Mouse (Mus musculus) erythroblast, adult 5-6 weeks (primary cell): ENCODE measurements around the gene Gm3415. TPM values are rescaled to one million over a fixed set of nuclear protein-coding genes. Genes with fewer than 3 reads are reported as not detected.
"Not testable (repeated sequence)": the region's sequence is repeated elsewhere in the genome, so short reads cannot be mapped to it uniquely, and the experiment has no call there.

Experiments
- ATAC-seq: replicated peaks from 2 replicates; pipeline ENCODE4 v1.8.0; 2016; ENCODE audit warnings: moderate number of reproducible peaks, mild to moderate bottlenecking, moderate TSS enrichment, inconsistent platforms; ENCODE audit not compliant: poor library complexity, low FRiP score, severe bottlenecking
- total RNA-seq, 2 experiments: library from RNA; stranded (forward) in 1 of 2; stranded (reverse) in 1 of 2; fragments of 150-400 nt in 1 of 2; fragments of 200-764, 138-1000 nt in 1 of 2; gene quantifications; 2 replicates each; pipeline versions ENCODE4 v1.2.3 to v1.2.4; 2015 to 2017; ENCODE audit warnings: low replicate concordance in 2 of 2

Gene Gm3415
- total RNA-seq, 2 experiments from 2014 or later: not detected

DNA sequence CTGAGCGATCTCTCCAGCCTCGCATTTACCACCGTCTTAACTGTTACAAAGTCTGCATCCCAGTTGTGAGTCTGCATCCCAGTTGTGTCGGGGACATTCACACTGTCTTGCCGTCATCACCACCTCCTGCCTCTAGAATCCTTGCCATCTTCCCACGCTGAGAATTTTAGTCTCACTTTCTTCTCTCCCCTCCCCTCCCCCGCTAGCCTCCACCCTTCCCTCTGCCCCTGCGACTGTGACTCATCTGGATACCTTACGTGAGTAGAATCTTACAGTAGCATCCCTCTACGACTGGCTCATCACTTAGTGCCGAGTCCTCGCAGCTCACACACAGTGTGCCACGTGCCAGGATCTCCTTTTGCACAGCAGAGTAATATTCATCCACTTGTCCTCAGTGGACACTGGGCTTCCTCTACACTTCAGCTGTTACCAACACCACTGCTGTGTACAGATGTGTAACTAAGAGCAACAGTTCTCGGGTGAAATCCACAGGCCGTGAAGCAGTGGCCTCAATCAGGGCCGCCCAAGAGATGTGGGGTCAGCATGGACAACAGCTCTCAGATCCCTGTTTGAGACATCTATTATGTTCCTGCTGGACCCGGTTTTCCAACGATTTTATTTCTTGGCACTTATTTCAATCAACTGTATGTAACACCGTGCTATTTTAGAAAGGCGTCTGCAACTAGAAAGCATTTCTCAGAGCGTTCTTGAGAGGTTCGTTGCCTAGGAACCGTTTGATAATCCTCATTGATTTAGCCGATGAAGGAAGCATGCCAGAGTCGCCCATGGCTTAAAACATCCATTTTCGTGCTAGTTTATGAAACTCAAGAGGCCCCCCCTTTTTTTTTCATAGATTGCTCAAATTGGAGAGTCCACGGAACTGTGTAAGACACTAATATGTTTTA lies 42.5 kb downstream of the Gm3415 start:
- ATAC-seq: no peak

DNA sequence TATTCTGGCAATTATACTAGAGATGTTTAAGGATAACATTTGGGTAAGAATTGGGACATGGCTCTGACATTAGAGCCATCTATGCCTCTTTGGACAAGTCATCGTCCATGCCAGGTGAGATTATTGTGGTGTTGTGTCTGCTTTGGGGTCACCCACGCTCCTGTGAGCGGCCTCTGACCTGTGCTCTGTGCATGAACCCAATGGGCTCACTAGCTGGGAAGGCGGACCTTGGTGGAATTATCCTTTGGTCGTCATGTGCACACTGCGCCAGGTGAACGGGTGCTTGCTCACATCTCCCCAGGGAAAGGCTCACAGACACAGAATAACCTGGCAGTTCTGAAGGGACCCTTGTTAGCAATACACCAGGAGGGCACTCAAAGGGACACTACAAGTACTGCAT lies 43.3 kb downstream of the Gm3415 start:
- not testable (repeated sequence) for ATAC-seq

DNA sequence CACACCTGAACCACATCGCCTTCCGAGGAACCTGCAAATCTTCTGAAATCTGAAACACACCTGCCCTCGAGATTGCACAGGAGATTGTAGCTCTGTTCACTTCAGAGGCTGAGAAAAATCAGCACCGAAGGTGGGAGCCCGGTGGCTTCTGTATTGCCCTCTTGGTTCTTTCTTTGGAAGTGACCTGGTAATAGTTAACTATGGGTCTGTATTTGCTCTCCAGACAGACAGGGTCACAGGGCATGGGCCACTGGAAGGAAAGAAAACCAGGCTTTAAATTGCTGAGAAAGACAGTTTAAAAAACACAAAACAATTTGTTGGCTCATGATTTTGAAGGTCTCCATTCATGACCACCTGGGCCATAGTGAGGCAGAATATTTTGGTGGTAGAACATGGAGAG lies 44.0 kb downstream of the Gm3415 start:
- ATAC-seq: no peak

DNA sequence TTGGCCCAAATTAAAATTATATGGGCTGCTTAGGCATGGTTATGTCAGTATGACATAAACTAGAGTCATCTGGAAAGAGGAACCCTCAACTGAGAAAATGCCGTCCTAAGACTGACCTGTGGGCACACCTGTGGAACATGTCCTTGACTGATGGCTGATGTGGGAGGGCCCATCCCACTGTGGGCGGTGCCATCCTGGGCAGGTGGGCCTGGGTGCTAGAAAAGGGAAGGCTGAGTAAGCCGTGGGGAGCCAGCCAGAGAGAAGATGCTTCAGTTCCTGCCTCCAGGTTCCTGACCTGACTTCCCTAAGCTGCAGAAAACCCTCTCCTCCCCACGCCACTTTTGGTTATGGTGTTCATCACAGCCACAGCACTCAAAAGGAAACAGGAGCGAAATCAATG lies 50.3 kb downstream of the Gm3415 start:
- ATAC-seq: no peak

DNA sequence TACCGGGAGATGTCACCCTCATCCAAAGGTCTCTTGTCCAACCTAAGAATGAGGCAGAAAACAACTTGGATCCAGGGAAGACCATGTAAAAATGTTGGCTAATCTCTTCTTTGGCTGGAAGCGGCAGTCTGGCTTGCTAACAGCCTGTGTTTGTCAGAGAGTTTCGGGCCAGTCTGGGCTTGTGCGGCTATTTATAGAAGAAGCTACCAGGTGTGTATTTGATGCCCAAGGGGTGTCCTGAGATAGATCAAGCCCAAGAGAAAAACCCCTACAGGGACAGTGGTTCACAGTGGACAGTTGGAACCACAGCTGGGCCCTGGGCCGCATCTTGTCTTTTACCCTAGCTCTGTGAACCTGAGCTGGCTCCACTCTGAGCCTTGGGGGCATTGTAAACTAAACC lies 51.0 kb downstream of the Gm3415 start:
- no peak for ATAC-seq

DNA sequence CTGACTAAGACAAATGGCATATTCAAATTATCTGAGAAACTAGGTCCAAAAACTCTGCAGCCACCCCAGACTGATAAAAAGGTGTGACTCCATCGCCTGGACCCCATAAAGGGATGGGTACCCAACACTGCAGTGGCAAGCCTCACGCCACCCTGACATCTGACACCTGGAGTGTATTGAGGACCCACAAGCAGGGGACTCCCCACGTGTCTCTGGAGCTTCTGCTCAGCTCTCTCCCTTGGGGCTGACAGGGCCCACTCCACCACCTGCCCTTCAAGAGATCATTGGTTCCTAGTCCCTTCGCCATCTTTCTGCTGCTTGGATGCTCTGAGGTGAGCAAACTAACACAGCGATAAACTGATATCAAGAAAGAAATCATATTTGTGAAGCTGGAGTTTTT lies 51.9 kb downstream of the Gm3415 start:
- ATAC-seq: no peak

Other genes starting within 250 kb of the Gm3415 start
- not detected in 2 replicates for gene Wasf3, start 171.2 kb upstream of the Gm3415 start, total RNA-seq (2015; ENCODE audit: low replicate concordance)
- gene Wasf3, start 171.2 kb upstream of the Gm3415 start, total RNA-seq (2017; ENCODE audit: low replicate concordance): not detected in 2 replicates
- gene Gm6408, start 74.2 kb upstream of the Gm3415 start, total RNA-seq (2015; ENCODE audit: low replicate concordance): not detected in 2 replicates
- not detected in 2 replicates for gene Gm6408, start 74.2 kb upstream of the Gm3415 start, total RNA-seq (2017; ENCODE audit: low replicate concordance)
- not detected in 2 replicates for gene Gm6370, start 64.8 kb upstream of the Gm3415 start, total RNA-seq (2015; ENCODE audit: low replicate concordance)
- gene Gm6370, start 64.8 kb upstream of the Gm3415 start, total RNA-seq (2017; ENCODE audit: low replicate concordance): not detected in 2 replicates
- gene 4930449I24Rik, start 53.7 kb upstream of the Gm3415 start, total RNA-seq (2015; ENCODE audit: low replicate concordance): not detected in 2 replicates
- not detected in 2 replicates for gene 4930449I24Rik, start 53.7 kb upstream of the Gm3415 start, total RNA-seq (2017; ENCODE audit: low replicate concordance)
- gene Gm3402, start 42.0 kb upstream of the Gm3415 start, total RNA-seq (2015; ENCODE audit: low replicate concordance): not detected in 2 replicates
- gene Gm3402, start 42.0 kb upstream of the Gm3415 start, total RNA-seq (2017; ENCODE audit: low replicate concordance): not detected in 2 replicates
- gene Gm3404, start 30.3 kb upstream of the Gm3415 start, total RNA-seq (2015; ENCODE audit: low replicate concordance): not detected in 2 replicates
- not detected in 2 replicates for gene Gm3404, start 30.3 kb upstream of the Gm3415 start, total RNA-seq (2017; ENCODE audit: low replicate concordance)
- not detected in 2 replicates for gene Gm3409, start 18.5 kb upstream of the Gm3415 start, total RNA-seq (2015; ENCODE audit: low replicate concordance)
- gene Gm3409, start 18.5 kb upstream of the Gm3415 start, total RNA-seq (2017; ENCODE audit: low replicate concordance): not detected in 2 replicates
- gene Gpr12, start 29.1 kb downstream of the Gm3415 start, total RNA-seq (2015; ENCODE audit: low replicate concordance): not detected in 2 replicates
- 0.98 TPM in 1 of 2 replicates, not detected in the other for gene Gpr12, start 29.1 kb downstream of the Gm3415 start, total RNA-seq (2017; ENCODE audit: low replicate concordance)
- gene Usp12, start 238.9 kb downstream of the Gm3415 start, total RNA-seq (2015; ENCODE audit: low replicate concordance): 7.9 and 8.6 TPM in 2 replicates
- gene Usp12, start 238.9 kb downstream of the Gm3415 start, total RNA-seq (2017; ENCODE audit: low replicate concordance): 7.1 and 11.2 TPM in 2 replicates